Mouse (Mus musculus) right cerebral cortex, adult 2 months (tissue): ENCODE measurements around the gene Rps15.
"Not testable (repeated sequence)": the region's sequence is repeated elsewhere in the genome, so short reads cannot be mapped to it uniquely, and the experiment has no call there.

Source experiments
- DNase-seq, 2 experiments: peaks; one replicate each; pipeline ENCODE4 v3.0.0; 2021 to 2022; ENCODE audit warnings: low spot score in 2 of 2

The Rps15 gene

GRCm38 (mm10) chr10:80292251-80293146 lies at the start of gene Rps15:
TSS of gene Rps15 (plus strand) at chr10:80292453.
- DNase-seq = peak; percentile 92 to 93

- DNase-seq = no peak
Measured at GRCm38 (mm10) chr10:80242607-80243006, 49.6 kb upstream of the Rps15 start.

- peak in 1 of 2 experiments; percentile 26 for DNase-seq
Measured at GRCm38 (mm10) chr10:80244791-80245399, 47.4 kb upstream of the Rps15 start.

- peak; percentile 81 to 93 for DNase-seq
Measured at GRCm38 (mm10) chr10:80245600-80245999, 46.7 kb upstream of the Rps15 start.

GRCm38 (mm10) chr10:80247849-80248248 lies 44.4 kb upstream of the Rps15 start:
- no peak for DNase-seq

GRCm38 (mm10) chr10:80248437-80248836 lies 43.8 kb upstream of the Rps15 start:
- DNase-seq = not testable (repeated sequence)

GRCm38 (mm10) chr10:80248971-80249640 lies 43.1 kb upstream of the Rps15 start, which contains the start of gene Ndufs7:
TSS of gene Ndufs7 (plus strand) at chr10:80249121.
- peak; percentile 97 to 98 for DNase-seq

GRCm38 (mm10) chr10:80250059-80250458 lies 42.2 kb upstream of the Rps15 start:
- no peak for DNase-seq

- DNase-seq = no peak
Measured at GRCm38 (mm10) chr10:80250573-80250972, 41.7 kb upstream of the Rps15 start.

- DNase-seq = no peak
Measured at GRCm38 (mm10) chr10:80252011-80252410, 40.2 kb upstream of the Rps15 start.

GRCm38 (mm10) chr10:80252493-80253274 lies 39.6 kb upstream of the Rps15 start:
- DNase-seq = no peak

GRCm38 (mm10) chr10:80253551-80253950 lies 38.7 kb upstream of the Rps15 start:
- DNase-seq = no peak

GRCm38 (mm10) chr10:80254331-80255297 lies 37.6 kb upstream of the Rps15 start:
- DNase-seq = no peak

- no peak for DNase-seq
Measured at GRCm38 (mm10) chr10:80255881-80256535, 36.2 kb upstream of the Rps15 start.

GRCm38 (mm10) chr10:80257936-80258335 lies 34.3 kb upstream of the Rps15 start:
- DNase-seq = no peak

- DNase-seq = no peak
Measured at GRCm38 (mm10) chr10:80258752-80259462, 33.3 kb upstream of the Rps15 start.

- DNase-seq = no peak
Measured at GRCm38 (mm10) chr10:80259463-80259805, 32.8 kb upstream of the Rps15 start.

GRCm38 (mm10) chr10:80259861-80260641 lies 32.2 kb upstream of the Rps15 start:
- DNase-seq = peak; percentile 63 to 74
